Mouse (Mus musculus) myocyte (in vitro differentiated cells): Measurements from ENCODE around the gene Elp5.

Experiments used
- E2F4 ChIP-seq: IDR thresholded peaks from one replicate; pipeline ENCODE4 v1.6.1; 2011; ENCODE audit warnings: mild to moderate bottlenecking, control low read depth, moderate library complexity; ENCODE audit not compliant: insufficient read depth
- MAX ChIP-seq: IDR thresholded peaks from one replicate; pipeline ENCODE4 v1.6.1; 2011; ENCODE audit warnings: low read depth, mild to moderate bottlenecking, control low read depth
- MYOG ChIP-seq, 3 experiments: IDR thresholded peaks; one replicate each; pipeline ENCODE4 v1.6.1; 2011; ENCODE audit warnings: control low read depth in 2 of 3, low read depth in 2 of 3, mild to moderate bottlenecking in 2 of 3; ENCODE audit not compliant: insufficient read length in 2 of 3, control insufficient read depth in 1 of 3, insufficient read depth in 1 of 3
- POLR2A ChIP-seq: IDR thresholded peaks from one replicate; pipeline ENCODE4 v1.6.1; 2011; ENCODE audit warnings: low read depth, mild to moderate bottlenecking, control low read depth, moderate library complexity; ENCODE audit not compliant: insufficient read length
- POLR2AphosphoS2 ChIP-seq: IDR thresholded peaks from one replicate; pipeline ENCODE4 v1.6.1; 2011; ENCODE audit warnings: low read depth, control low read depth; ENCODE audit not compliant: insufficient read length
- SRF ChIP-seq: IDR thresholded peaks from one replicate; pipeline ENCODE4 v1.6.1; 2011; ENCODE audit warnings: low read depth; ENCODE audit not compliant: control insufficient read depth, insufficient read length
- USF1 ChIP-seq: IDR thresholded peaks from one replicate; pipeline ENCODE4 v1.6.1; 2011; ENCODE audit warnings: low read depth, mild to moderate bottlenecking, control low read depth, moderate library complexity

- TF ChIP-seq POLR2A (no peak), MAX (no peak), SRF (no peak), USF1 (no peak), MYOG (IDR thresholded peaks at IDR 0.05; ENCODE audit: control insufficient read depth in 1 of 3, insufficient read depth in 1 of 3, insufficient read length in 2 of 3, low read depth in 2 of 3) (no peak), POLR2AphosphoS2 (no peak), E2F4 (no peak)
Measured at GRCm38 (mm10) chr11:69945216-69945615, 37.1 kb downstream of the Elp5 start.
